Mouse (Mus musculus): ENCODE results near the gene Vasp. TPM values are rescaled to one million over a fixed set of nuclear protein-coding genes. Genes with fewer than 3 reads are reported as not detected.
"Not testable (repeated sequence)": the region's sequence is repeated elsewhere in the genome, so short reads cannot be mapped to it uniquely, and the experiment has no call there.

The Vasp gene
- total RNA-seq, 2 experiments from 2014 or later = 14.2 to 17.0 TPM

GRCm38 (mm10) chr7:19304501-19305412 lies 33.1 kb upstream of the Vasp start:
- DNase-seq (ENCODE audit: low spot score in 2 of 2) = no peak

- DNase-seq (ENCODE audit: low spot score in 2 of 2) = peak in 1 of 2 experiments; percentile 71
These were observed 32.2 kb upstream of the Vasp start for GRCm38 (mm10) chr7:19303770-19304169.

GRCm38 (mm10) chr7:19303046-19303305 lies 31.4 kb upstream of the Vasp start:
- DNase-seq (ENCODE audit: low spot score in 2 of 2) = no peak

- DNase-seq (ENCODE audit: low spot score in 2 of 2) = no peak
These were observed 30.8 kb upstream of the Vasp start for GRCm38 (mm10) chr7:19302264-19303045.

- DNase-seq (ENCODE audit: low spot score in 2 of 2) = no peak
These were observed 30.0 kb upstream of the Vasp start for GRCm38 (mm10) chr7:19301461-19302263.

- DNase-seq (ENCODE audit: low spot score in 2 of 2) = peak in 1 of 2 experiments; percentile 89
These were observed 29.1 kb upstream of the Vasp start for GRCm38 (mm10) chr7:19300501-19301421.

- DNase-seq (ENCODE audit: low spot score in 2 of 2) = peak in 1 of 2 experiments; percentile 50
These were observed 27.6 kb upstream of the Vasp start for GRCm38 (mm10) chr7:19299194-19299593.

GRCm38 (mm10) chr7:19297794-19298193 lies 26.2 kb upstream of the Vasp start:
- DNase-seq (ENCODE audit: low spot score in 2 of 2) = no peak

- no peak for DNase-seq (ENCODE audit: low spot score in 2 of 2)
These were observed 25.4 kb upstream of the Vasp start for GRCm38 (mm10) chr7:19297034-19297433.

GRCm38 (mm10) chr7:19295503-19296185 lies 24.0 kb upstream of the Vasp start:
- peak; percentile 92 to 98 for DNase-seq (ENCODE audit: low spot score in 2 of 2)

GRCm38 (mm10) chr7:19290969-19291596 lies 19.5 kb upstream of the Vasp start:
- no peak for DNase-seq (ENCODE audit: low spot score in 2 of 2)

GRCm38 (mm10) chr7:19284763-19285162 lies 13.1 kb upstream of the Vasp start:
- peak in 1 of 2 experiments; percentile 71 for DNase-seq (ENCODE audit: low spot score in 2 of 2)

GRCm38 (mm10) chr7:19283406-19283804 lies 11.8 kb upstream of the Vasp start:
- peak in 1 of 2 experiments; percentile 45 for DNase-seq (ENCODE audit: low spot score in 2 of 2)

- DNase-seq (ENCODE audit: low spot score in 2 of 2) = peak in 1 of 2 experiments; percentile 39
These were observed 11.3 kb upstream of the Vasp start for GRCm38 (mm10) chr7:19282791-19283405.

GRCm38 (mm10) chr7:19282385-19282784 lies 10.8 kb upstream of the Vasp start, which contains the start of gene Rtn2:
Rtn2 (plus strand) TSS chr7:19282624.
- DNase-seq (ENCODE audit: low spot score in 2 of 2) = peak; percentile 79 to 82

- DNase-seq (ENCODE audit: low spot score in 2 of 2) = not testable (repeated sequence)
These were observed 10.2 kb upstream of the Vasp start for GRCm38 (mm10) chr7:19281680-19282304.

GRCm38 (mm10) chr7:19279581-19280114 lies 8.0 kb upstream of the Vasp start, which contains the start of gene Ppm1n:
Ppm1n (minus strand) TSS chr7:19280064.
- no peak for DNase-seq (ENCODE audit: low spot score in 2 of 2)

- no peak for DNase-seq (ENCODE audit: low spot score in 2 of 2)
These were observed 7.4 kb upstream of the Vasp start for GRCm38 (mm10) chr7:19279052-19279451.

Data from layer of hippocampus, adult 18-20 months (tissue).